In the genomic region with DNA sequence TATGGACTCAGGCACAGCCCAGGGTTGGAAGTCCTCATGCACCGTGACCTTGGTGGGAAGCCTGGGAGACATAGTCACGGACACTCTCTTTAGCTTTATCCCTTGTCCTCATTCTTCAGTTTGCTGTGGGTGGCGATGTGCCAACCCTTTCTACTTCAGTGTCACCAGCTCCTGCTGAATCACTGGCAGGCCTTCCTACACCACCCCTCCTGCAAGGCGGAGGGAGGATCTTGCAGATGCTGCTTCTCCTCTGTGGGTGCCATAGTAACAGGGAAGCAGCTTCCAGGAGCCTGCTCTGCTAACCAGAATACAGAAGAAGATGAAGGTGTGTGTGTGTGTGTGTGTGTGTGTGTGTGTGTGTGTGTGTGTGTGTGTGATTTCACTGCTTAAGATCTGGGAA, we compare ENCODE assay signal across 9 mouse cellular contexts. TPM values are rescaled to one million over a fixed set of nuclear protein-coding genes. Genes with fewer than 3 reads are reported as not detected.
DNase-seq lines count a peak whose midpoint lies in the region; ATAC-seq lines count a peak whose summit lies in the region.
"Had no signal": no experiment of that assay in that cellular context is flagged by ENCODE, and none has a peak within 500 bp of the region (broad histone marks: within the 10 kb centered on the region; RNA-seq: fewer than 3 reads in every experiment).

No protein-coding gene starts in this region.

- H3K36me3 ChIP-seq in embryonic facial prominence, embryonic 14.5 days (ENCODE audit: control insufficient read depth, insufficient read depth, low read length), result no peaks in the 10 kb centered on the region
- H3K36me3 ChIP-seq in embryonic facial prominence, embryonic 10.5 days (replicated peaks), result no peaks in the 10 kb centered on the region
- no peaks in the 10 kb centered on the region for H3K36me3 ChIP-seq in intestine, embryonic 16.5 days (ENCODE audit: control insufficient read depth, insufficient read depth, low read length)
- no peaks in the 10 kb centered on the region for H3K36me3 ChIP-seq in heart, embryonic 10.5 days
- H3K36me3 ChIP-seq: limb, embryonic 13.5 days had no signal

- H3K27me3 ChIP-seq in embryonic facial prominence, embryonic 14.5 days (replicated peaks; ENCODE audit: control insufficient read depth, insufficient read depth, low read length), result no peaks in the 10 kb centered on the region
- no peaks in the 10 kb centered on the region for H3K27me3 ChIP-seq in embryonic facial prominence, embryonic 10.5 days (replicated peaks; ENCODE audit: low read depth, poor library complexity, severe bottlenecking)
- no peaks in the 10 kb centered on the region for H3K27me3 ChIP-seq in intestine, embryonic 16.5 days (replicated peaks; ENCODE audit: control insufficient read depth, insufficient read depth, low read length)
- no peaks in the 10 kb centered on the region for H3K27me3 ChIP-seq in heart, embryonic 10.5 days (ENCODE audit: insufficient read depth, poor library complexity, severe bottlenecking)
- H3K27me3 ChIP-seq: limb, embryonic 13.5 days had no signal

- H3K27ac ChIP-seq in embryonic facial prominence, embryonic 14.5 days (replicated peaks; ENCODE audit: low read depth, low read length), result no peak overlapping the region
- no peak overlapping the region for H3K27ac ChIP-seq in embryonic facial prominence, embryonic 10.5 days (replicated peaks)
- H3K27ac ChIP-seq in intestine, embryonic 16.5 days (ENCODE audit: low read length), result no peak overlapping the region
- no peak overlapping the region for H3K27ac ChIP-seq in heart, embryonic 10.5 days
- H3K27ac ChIP-seq: limb, embryonic 13.5 days had no signal

- ATAC-seq in embryonic facial prominence, embryonic 14.5 days (ENCODE audit: low read depth), result no peak
- no peak for ATAC-seq in intestine, embryonic 16.5 days
- no peak for ATAC-seq in CD4-positive, CD25-positive, alpha-beta regulatory T cell, adult 4 months

- no peak overlapping the region for H3K4me2 ChIP-seq in embryonic facial prominence, embryonic 14.5 days (ENCODE audit: low read depth, low read length)
- H3K4me2 ChIP-seq in intestine, embryonic 16.5 days (ENCODE audit: low read depth, low read length), result no peak overlapping the region
- H3K4me2 ChIP-seq: limb, embryonic 13.5 days had no signal

- no peaks in the 10 kb centered on the region for H3K4me1 ChIP-seq in embryonic facial prominence, embryonic 14.5 days (ENCODE audit: control insufficient read depth, insufficient read depth, low read length)
- H3K4me1 ChIP-seq in embryonic facial prominence, embryonic 10.5 days, result peaks cover 7% of the 10 kb centered on the region
- H3K4me1 ChIP-seq in intestine, embryonic 16.5 days (ENCODE audit: control insufficient read depth, insufficient read depth, low read length), result peaks cover 9% of the 10 kb centered on the region; the same call in 1 of the 2 replicates
- H3K4me1 ChIP-seq in heart, embryonic 10.5 days, result no peaks in the 10 kb centered on the region
- H3K4me1 ChIP-seq: limb, embryonic 13.5 days had no signal

- peak; percentile 4 for DNase-seq in embryonic facial prominence, embryonic 14.5 days (ENCODE audit: low spot score)
- DNase-seq in embryonic facial prominence, embryonic 10.5 days (ENCODE audit: low spot score), result no peak
- peak; percentile 87 for DNase-seq in 416B (ENCODE audit: low read depth)
- DNase-seq in frontal cortex, adult 2 months (ENCODE audit: extremely low spot score in 1 of 2, low spot score in 1 of 2), result peak; percentile 90
- peak; percentile 86 to 89 for DNase-seq in left cerebral cortex, adult 9 months (ENCODE audit: low spot score in 2 of 2)
- DNase-seq in heart, embryonic 10.5 days (ENCODE audit: low spot score), result no peak

- WGBS in embryonic facial prominence, embryonic 14.5 days, result 53% methylated on average over 4 of the region's 4 CpGs
- 71% methylated on average over 4 of the region's 4 CpGs for WGBS in embryonic facial prominence, embryonic 10.5 days
- 75% methylated on average over 4 of the region's 4 CpGs for WGBS in intestine, embryonic 16.5 days
- 68% methylated on average over 4 of the region's 4 CpGs for WGBS in heart, embryonic 10.5 days

- no peak overlapping the region for H3K9ac ChIP-seq in embryonic facial prominence, embryonic 14.5 days (ENCODE audit: low read depth, low read length)
- no peak overlapping the region for H3K9ac ChIP-seq in intestine, embryonic 16.5 days (ENCODE audit: low read depth, low read length)
- H3K9ac ChIP-seq: limb, embryonic 13.5 days had no signal

- H3K4me3 ChIP-seq in embryonic facial prominence, embryonic 14.5 days (ENCODE audit: low read depth, low read length), result no peak overlapping the region
- no peak overlapping the region for H3K4me3 ChIP-seq in embryonic facial prominence, embryonic 10.5 days
- H3K4me3 ChIP-seq in intestine, embryonic 16.5 days (ENCODE audit: low read length), result no peak overlapping the region
- no peak overlapping the region for H3K4me3 ChIP-seq in heart, embryonic 10.5 days
- H3K4me3 ChIP-seq: limb, embryonic 13.5 days had no signal

- no peaks in the 10 kb centered on the region for H3K9me3 ChIP-seq in embryonic facial prominence, embryonic 14.5 days (ENCODE audit: control insufficient read depth, low read length)
- H3K9me3 ChIP-seq in embryonic facial prominence, embryonic 10.5 days, result no peaks in the 10 kb centered on the region
- no peaks in the 10 kb centered on the region for H3K9me3 ChIP-seq in intestine, embryonic 16.5 days (ENCODE audit: control insufficient read depth, low read length)
- no peaks in the 10 kb centered on the region for H3K9me3 ChIP-seq in heart, embryonic 10.5 days
- H3K9me3 ChIP-seq: limb, embryonic 13.5 days had no signal

RNA-seq across cellular contexts. Expression of gene Copg1, which starts 4.8 kb away (rescaled TPM):
- polyA plus RNA-seq in embryonic facial prominence, embryonic 14.5 days (2014; fragmentation: Nextera tagmentation; extraction: Ambion mirVana), result 180 and 188 TPM in 2 replicates
- polyA plus RNA-seq in embryonic facial prominence, embryonic 10.5 days (2016; fragmentation: Nextera tagmentation; extraction: Ambion mirVana), result 157 and 159 TPM in 2 replicates
- 170 TPM in 2 replicates for polyA plus RNA-seq in frontal cortex, adult 2 months (2012; rRNA removed)
- 162 and 166 TPM in 2 replicates for polyA plus RNA-seq in intestine, embryonic 16.5 days (2015; fragmentation: Nextera tagmentation; extraction: Ambion mirVana)
- 100 to 1,000 TPM; 111 to 171 TPM for polyA plus RNA-seq in CD4-positive, CD25-positive, alpha-beta regulatory T cell, adult 4 months (2017; shearing (Covaris generic))
- 173 and 179 TPM in 2 replicates for polyA plus RNA-seq in heart, embryonic 10.5 days (2016; fragmentation: Nextera tagmentation; extraction: Ambion mirVana)

RNA-seq across cellular contexts. Expression of gene Hmces, which starts 30.9 kb away (rescaled TPM):
- polyA plus RNA-seq in embryonic facial prominence, embryonic 14.5 days (2014; fragmentation: Nextera tagmentation; extraction: Ambion mirVana), result 43.1 and 44.1 TPM in 2 replicates
- polyA plus RNA-seq in embryonic facial prominence, embryonic 10.5 days (2016; fragmentation: Nextera tagmentation; extraction: Ambion mirVana), result 64.0 and 67.1 TPM in 2 replicates
- polyA plus RNA-seq in frontal cortex, adult 2 months (2012; rRNA removed), result 42.2 and 43.0 TPM in 2 replicates
- 31.6 and 35.6 TPM in 2 replicates for polyA plus RNA-seq in intestine, embryonic 16.5 days (2015; fragmentation: Nextera tagmentation; extraction: Ambion mirVana)
- polyA plus RNA-seq in CD4-positive, CD25-positive, alpha-beta regulatory T cell, adult 4 months (2017; shearing (Covaris generic)), result 10 to 100 TPM; 38.6 to 48.4 TPM
- polyA plus RNA-seq in heart, embryonic 10.5 days (2016; fragmentation: Nextera tagmentation; extraction: Ambion mirVana), result 34.8 and 44.5 TPM in 2 replicates

RNA-seq across cellular contexts. Expression of gene Cnbp, which starts 31.9 kb away (rescaled TPM):
- 1,063 and 1,144 TPM in 2 replicates for polyA plus RNA-seq in embryonic facial prominence, embryonic 14.5 days (2014; fragmentation: Nextera tagmentation; extraction: Ambion mirVana)
- 1,409 and 1,454 TPM in 2 replicates for polyA plus RNA-seq in embryonic facial prominence, embryonic 10.5 days (2016; fragmentation: Nextera tagmentation; extraction: Ambion mirVana)
- 326 and 335 TPM in 2 replicates for polyA plus RNA-seq in frontal cortex, adult 2 months (2012; rRNA removed)
- 831 and 949 TPM in 2 replicates for polyA plus RNA-seq in intestine, embryonic 16.5 days (2015; fragmentation: Nextera tagmentation; extraction: Ambion mirVana)
- 1,000 to 10,000 TPM in 1 of 2 experiments, 100 to 1,000 TPM in 1; 984 to 1,123 TPM for polyA plus RNA-seq in CD4-positive, CD25-positive, alpha-beta regulatory T cell, adult 4 months (2017; shearing (Covaris generic))
- polyA plus RNA-seq in heart, embryonic 10.5 days (2016; fragmentation: Nextera tagmentation; extraction: Ambion mirVana), result 999 and 1,260 TPM in 2 replicates

RNA-seq across cellular contexts. Expression of gene Isy1, which starts 44.2 kb away (rescaled TPM):
- 34.7 and 42.7 TPM in 2 replicates for polyA plus RNA-seq in embryonic facial prominence, embryonic 14.5 days (2014; fragmentation: Nextera tagmentation; extraction: Ambion mirVana)
- 69.4 and 69.8 TPM in 2 replicates for polyA plus RNA-seq in embryonic facial prominence, embryonic 10.5 days (2016; fragmentation: Nextera tagmentation; extraction: Ambion mirVana)
- 26.7 and 26.9 TPM in 2 replicates for polyA plus RNA-seq in frontal cortex, adult 2 months (2012; rRNA removed)
- polyA plus RNA-seq in intestine, embryonic 16.5 days (2015; fragmentation: Nextera tagmentation; extraction: Ambion mirVana), result 42.5 and 50.5 TPM in 2 replicates
- polyA plus RNA-seq in CD4-positive, CD25-positive, alpha-beta regulatory T cell, adult 4 months (2017; shearing (Covaris generic)), result 10 to 100 TPM; 86.8 to 89.1 TPM
- 31.6 and 44.0 TPM in 2 replicates for polyA plus RNA-seq in heart, embryonic 10.5 days (2016; fragmentation: Nextera tagmentation; extraction: Ambion mirVana)

RNA-seq across cellular contexts. Expression of gene Gm45140, which starts 47.2 kb away (rescaled TPM):
- 3.6 and 4.1 TPM in 2 replicates for polyA plus RNA-seq in embryonic facial prominence, embryonic 14.5 days (2014; fragmentation: Nextera tagmentation; extraction: Ambion mirVana)
- 2.8 and 3.2 TPM in 2 replicates for polyA plus RNA-seq in embryonic facial prominence, embryonic 10.5 days (2016; fragmentation: Nextera tagmentation; extraction: Ambion mirVana)
- polyA plus RNA-seq in frontal cortex, adult 2 months (2012; rRNA removed), result 3.8 and 5.9 TPM in 2 replicates
- 3.7 and 4.1 TPM in 2 replicates for polyA plus RNA-seq in intestine, embryonic 16.5 days (2015; fragmentation: Nextera tagmentation; extraction: Ambion mirVana)
- 1 to 10 TPM; 3.7 to 5.3 TPM for polyA plus RNA-seq in CD4-positive, CD25-positive, alpha-beta regulatory T cell, adult 4 months (2017; shearing (Covaris generic))
- 2.3 and 2.5 TPM in 2 replicates for polyA plus RNA-seq in heart, embryonic 10.5 days (2016; fragmentation: Nextera tagmentation; extraction: Ambion mirVana)

Comparison
In these comparisons a context has a peak if more than half of its experiments do, and no peak if none do; other contexts are left out.
1. DNase-seq: peak in embryonic facial prominence, embryonic 14.5 days (single experiment), 416B (single experiment), frontal cortex, adult 2 months (2 of 2) and left cerebral cortex, adult 9 months (2 of 2); none in embryonic facial prominence, embryonic 10.5 days (single experiment) and heart, embryonic 10.5 days (single experiment).